ENCODE assay signal across 9 mouse cellular contexts in the genomic region with DNA sequence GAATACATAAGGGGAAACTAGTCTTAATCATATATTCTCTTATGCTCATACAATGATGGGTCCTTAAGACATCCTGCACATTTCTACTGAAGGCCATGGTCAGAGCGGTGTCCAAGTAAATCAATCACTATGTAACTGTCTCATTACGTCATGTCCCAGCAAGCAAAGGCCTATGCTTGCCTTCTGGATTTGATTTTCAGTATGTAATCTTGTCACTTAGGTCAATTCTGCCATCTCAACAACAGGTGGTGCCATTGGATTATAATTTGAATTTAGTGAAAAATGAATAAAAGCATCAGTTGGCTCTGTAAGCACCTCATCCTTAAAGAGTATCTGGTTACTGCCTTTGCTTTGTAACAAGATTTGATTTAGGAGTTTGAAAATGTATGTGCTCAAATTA. TPM values are rescaled to one million over a fixed set of nuclear protein-coding genes. Genes with fewer than 3 reads are reported as not detected.
DNase-seq lines count a peak whose midpoint lies in the region; ATAC-seq and TF ChIP-seq lines count a peak whose summit lies in the region.
"Had no signal": no experiment of that assay in that cellular context is flagged by ENCODE, and none has a peak within 500 bp of the region (broad histone marks: within the 10 kb centered on the region; RNA-seq: fewer than 3 reads in every experiment).

No protein-coding gene starts in this region.

- no peaks in the 10 kb centered on the region for H3K9me3 ChIP-seq in kidney, postnatal 0 days (replicated peaks; ENCODE audit: low read length)
- no peaks in the 10 kb centered on the region for H3K9me3 ChIP-seq in kidney, embryonic 15.5 days (replicated peaks)
- no peaks in the 10 kb centered on the region for H3K9me3 ChIP-seq in E14TG2a.4 (ENCODE audit: low read length)
- H3K9me3 ChIP-seq: limb, embryonic 12.5 days had no signal

- no peak overlapping the region for H3K4me3 ChIP-seq in kidney, postnatal 0 days (replicated peaks; ENCODE audit: low read depth, low read length)
- H3K4me3 ChIP-seq in kidney, embryonic 15.5 days (replicated peaks), result no peak overlapping the region
- no peak overlapping the region for H3K4me3 ChIP-seq in E14TG2a.4 (replicated peaks; ENCODE audit: low read length)
- H3K4me3 ChIP-seq: limb, embryonic 12.5 days; myocyte had no signal

- no peak overlapping the region for H3K4me2 ChIP-seq in kidney, postnatal 0 days (ENCODE audit: low read length)
- H3K4me2 ChIP-seq in kidney, embryonic 15.5 days, result no peak overlapping the region
- H3K4me2 ChIP-seq: limb, embryonic 12.5 days had no signal

- DNase-seq in kidney, postnatal 0 days (ENCODE audit: low spot score), result peak; percentile 64
- DNase-seq in A20 (ENCODE audit: low read depth, low spot score), result peak; percentile 22
- no peak for DNase-seq in urinary bladder, postnatal 4 days (ENCODE audit: low spot score in 2 of 2)
- DNase-seq in c-Kit-positive CD71-positive TER-119-positive erythroid progenitor cells, embryonic 14.5 days (ENCODE audit: low spot score), result no peak

- H3K27me3 ChIP-seq in kidney, postnatal 0 days (ENCODE audit: insufficient read depth, low read length), result no peaks in the 10 kb centered on the region
- H3K27me3 ChIP-seq in kidney, embryonic 15.5 days, result no peaks in the 10 kb centered on the region
- H3K27me3 ChIP-seq in E14TG2a.4 (ENCODE audit: insufficient read depth, low read length), result no peaks in the 10 kb centered on the region
- H3K27me3 ChIP-seq: limb, embryonic 12.5 days had no signal

- no peak for ATAC-seq in kidney, postnatal 0 days (replicated peaks; ENCODE audit: low FRiP score, low read depth)
- ATAC-seq in kidney, embryonic 15.5 days (replicated peaks; ENCODE audit: low FRiP score), result no peak
- peak; percentile 68 for ATAC-seq in granulocyte monocyte progenitor cell, adult 5-6 weeks (replicated peaks; ENCODE audit: poor library complexity, severe bottlenecking)

- no peaks in the 10 kb centered on the region for H3K4me1 ChIP-seq in kidney, postnatal 0 days (replicated peaks; ENCODE audit: insufficient read depth, low read length)
- no peaks in the 10 kb centered on the region for H3K4me1 ChIP-seq in kidney, embryonic 15.5 days
- H3K4me1 ChIP-seq in E14TG2a.4 (replicated peaks; ENCODE audit: low read depth, low read length), result 0 out of 2 replicates have a peak, but pooled peaks cover 2% of the 10 kb centered on the region
- H3K4me1 ChIP-seq: limb, embryonic 12.5 days had no signal

- peak; percentile 62 for TF ChIP-seq CTCF in kidney, postnatal 0 days (IDR thresholded peaks at IDR 0.05; ENCODE audit: low read depth)
- TF ChIP-seq CTCF in E14TG2a.4 (conservative IDR thresholded peaks at IDR 0.05; ENCODE audit: low read length), result peak; percentile 15; the same call in 1 of the 2 replicates

- H3K9ac ChIP-seq in kidney, postnatal 0 days (ENCODE audit: low read depth, low read length), result no peak overlapping the region
- no peak overlapping the region for H3K9ac ChIP-seq in kidney, embryonic 15.5 days
- H3K9ac ChIP-seq: limb, embryonic 12.5 days had no signal

- no peaks in the 10 kb centered on the region for H3K36me3 ChIP-seq in kidney, postnatal 0 days (ENCODE audit: insufficient read depth, low read length)
- no peaks in the 10 kb centered on the region for H3K36me3 ChIP-seq in kidney, embryonic 15.5 days
- no peaks in the 10 kb centered on the region for H3K36me3 ChIP-seq in E14TG2a.4 (ENCODE audit: insufficient read depth, low read length)
- H3K36me3 ChIP-seq: limb, embryonic 12.5 days had no signal

- H3K27ac ChIP-seq in kidney, postnatal 0 days, result no peak overlapping the region
- no peak overlapping the region for H3K27ac ChIP-seq in kidney, embryonic 15.5 days
- H3K27ac ChIP-seq: limb, embryonic 12.5 days had no signal

- 74% methylated on average over 2 of the region's 2 CpGs for WGBS in kidney, postnatal 0 days
- 74% methylated on average over 2 of the region's 2 CpGs for WGBS in kidney, embryonic 15.5 days

RNA-seq across cellular contexts. Expression of a gene that starts 18.9 kb away (rescaled TPM):
- polyA plus RNA-seq in kidney, postnatal 0 days (2015; fragmentation: Nextera tagmentation; extraction: Ambion mirVana), result 39.5 and 39.9 TPM in 2 replicates
- 35.1 and 37.1 TPM in 2 replicates for polyA plus RNA-seq in kidney, embryonic 15.5 days (2015; fragmentation: Nextera tagmentation; extraction: Ambion mirVana)
- 52.3 and 59.0 TPM in 2 replicates for total RNA-seq in granulocyte monocyte progenitor cell, adult 5-6 weeks (2014; fragmentation: Nextera tagmentation)
- 19.9 and 29.7 TPM in 2 replicates for total RNA-seq in granulocyte monocyte progenitor cell, adult 5-6 weeks (2017)

Comparison
In these comparisons a context has a peak if more than half of its experiments do, and no peak if none do; other contexts are left out.
1. DNase-seq: peak in kidney, postnatal 0 days (single experiment) and A20 (single experiment); none in urinary bladder, postnatal 4 days (0 of 2) and c-Kit-positive CD71-positive TER-119-positive erythroid progenitor cells, embryonic 14.5 days (single experiment).